Mouse (Mus musculus): ENCODE results near the gene Zfp36l1.

Gene Zfp36l1

DNA sequence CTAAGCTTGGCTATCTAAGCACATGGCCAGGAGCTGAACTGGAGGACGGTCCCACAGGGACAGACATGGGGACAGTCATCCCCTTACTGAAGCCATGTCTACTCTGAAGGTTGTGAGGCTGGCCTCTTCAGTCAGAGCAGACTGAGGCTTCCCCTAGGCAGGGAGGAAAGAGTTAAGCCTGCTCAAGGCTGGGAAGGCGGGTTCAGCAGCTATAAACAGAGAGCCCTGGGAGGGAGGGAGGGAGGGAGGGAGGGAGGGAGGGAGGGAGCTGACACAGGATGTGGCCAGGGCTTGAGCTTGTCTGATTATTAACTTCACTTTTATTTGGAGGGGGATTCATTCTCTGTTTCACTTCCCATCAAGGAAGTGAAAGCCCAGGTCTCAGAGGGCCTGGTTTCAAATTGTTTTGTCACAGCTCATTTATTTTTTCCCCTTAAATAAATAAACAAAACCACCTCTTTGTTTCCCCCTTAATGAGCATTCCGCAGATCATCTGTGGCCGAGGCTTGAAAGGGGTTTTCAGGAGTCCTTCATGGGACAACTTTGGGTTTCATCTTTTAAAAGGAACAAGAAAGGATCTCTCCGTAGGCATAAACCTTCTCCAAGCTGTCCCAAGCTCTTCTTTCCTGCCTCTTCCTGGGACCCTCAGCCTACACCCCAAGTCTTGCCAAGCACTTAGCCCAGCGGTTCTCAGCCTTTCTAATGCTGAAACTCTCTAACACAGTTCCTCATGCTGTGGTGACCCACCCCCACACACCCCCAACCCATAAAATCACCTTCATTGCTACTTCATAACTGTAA is 17.9 kb upstream of the Zfp36l1 start:
- DNase-seq = no peak

- DNase-seq = peak; percentile 54
These were observed 16.7 kb upstream of the Zfp36l1 start for GRCm38 (mm10) chr12:80129531-80129930.

- no peak for DNase-seq
These were observed 14.5 kb upstream of the Zfp36l1 start for GRCm38 (mm10) chr12:80127191-80127762.

DNA sequence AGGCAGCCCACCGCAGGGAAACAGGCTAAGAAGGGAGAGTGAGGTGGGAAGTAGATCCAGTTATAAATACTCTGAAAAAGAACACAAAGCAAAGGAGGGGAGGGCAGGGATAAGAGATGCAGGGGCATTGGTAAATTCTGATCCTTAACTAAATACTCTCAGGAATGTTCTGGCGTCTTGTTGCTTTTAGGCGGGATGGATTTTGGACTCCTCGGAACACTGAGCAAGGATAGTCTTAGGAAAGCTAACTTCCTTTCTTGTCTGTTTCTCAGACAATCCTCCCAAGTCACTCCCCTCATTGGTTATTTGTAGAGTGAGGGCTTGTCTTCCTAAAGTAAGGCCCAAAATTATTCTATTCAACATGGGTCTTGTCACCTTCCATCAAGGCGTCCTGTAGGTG is 12.5 kb upstream of the Zfp36l1 start:
- DNase-seq = no peak

DNA sequence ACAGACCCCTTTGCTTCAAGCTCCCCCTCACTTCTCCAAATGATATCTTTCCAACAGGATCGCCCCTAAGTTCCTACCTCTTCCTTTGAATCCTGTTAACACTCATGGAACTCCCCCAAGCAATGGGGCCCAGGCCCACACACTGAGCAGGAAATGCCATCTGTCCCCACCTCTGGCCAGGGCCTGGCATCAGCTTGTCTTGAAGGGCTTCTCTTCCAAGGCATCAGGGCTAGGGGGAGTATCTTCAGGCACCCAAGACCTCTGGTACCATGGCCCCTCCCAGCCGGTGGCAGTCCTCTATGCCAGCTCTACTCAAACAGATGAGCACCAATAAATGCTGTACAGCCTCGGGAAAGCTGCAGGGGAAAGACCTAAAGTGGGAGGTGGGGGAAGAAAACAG is 11.9 kb upstream of the Zfp36l1 start:
- DNase-seq = no peak

- DNase-seq = no peak
These were observed 11.4 kb upstream of the Zfp36l1 start for GRCm38 (mm10) chr12:80124211-80124610.

DNA sequence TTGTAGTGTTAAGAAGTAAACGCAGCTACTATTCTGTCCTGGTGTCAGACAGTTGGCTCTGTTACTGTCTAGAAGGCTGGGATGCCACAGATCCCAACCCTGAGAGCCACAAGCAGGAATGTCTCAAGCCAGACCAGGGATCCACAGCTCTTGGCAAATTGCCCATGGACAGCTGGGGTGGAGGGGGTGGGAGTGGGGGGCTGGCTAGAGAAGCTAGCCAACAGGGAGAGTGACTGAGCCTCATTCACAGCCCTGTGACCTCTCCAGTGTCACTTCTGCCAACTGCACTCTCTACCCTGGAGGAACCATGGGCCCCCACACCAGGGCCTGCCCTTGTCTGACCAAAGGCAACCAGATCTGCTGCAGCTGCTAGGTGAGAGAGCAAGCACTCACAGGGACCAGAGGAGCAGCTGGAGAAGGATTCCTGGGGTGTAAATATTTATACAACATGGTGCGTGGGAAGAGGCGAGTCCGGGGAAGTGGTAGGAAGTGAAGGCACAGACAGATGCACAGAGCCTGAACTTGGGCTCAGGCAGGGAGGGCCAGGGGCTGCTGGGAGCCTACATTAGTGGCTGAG is 10.5 kb upstream of the Zfp36l1 start:
- DNase-seq = peak; percentile 59 to 72

DNA sequence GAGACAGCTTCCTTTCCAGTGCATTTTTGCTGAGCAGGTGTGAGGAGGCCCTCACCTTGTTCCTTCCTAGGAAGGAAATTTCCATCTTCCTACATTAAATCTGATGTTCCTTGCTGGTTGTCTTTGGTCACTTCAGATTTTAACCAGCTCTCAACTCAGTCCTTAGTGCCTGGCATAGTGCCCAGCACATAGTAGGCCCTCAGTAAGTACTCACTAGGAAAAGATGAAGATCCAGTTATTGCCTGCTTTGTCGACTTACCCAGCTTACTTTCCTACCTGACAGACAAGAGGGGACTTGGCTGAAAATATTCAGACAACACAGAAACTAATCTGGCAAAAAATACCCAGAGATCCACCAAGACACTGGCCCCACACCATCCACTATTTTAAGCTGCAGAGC is 8.6 kb upstream of the Zfp36l1 start:
- no peak for DNase-seq

DNA sequence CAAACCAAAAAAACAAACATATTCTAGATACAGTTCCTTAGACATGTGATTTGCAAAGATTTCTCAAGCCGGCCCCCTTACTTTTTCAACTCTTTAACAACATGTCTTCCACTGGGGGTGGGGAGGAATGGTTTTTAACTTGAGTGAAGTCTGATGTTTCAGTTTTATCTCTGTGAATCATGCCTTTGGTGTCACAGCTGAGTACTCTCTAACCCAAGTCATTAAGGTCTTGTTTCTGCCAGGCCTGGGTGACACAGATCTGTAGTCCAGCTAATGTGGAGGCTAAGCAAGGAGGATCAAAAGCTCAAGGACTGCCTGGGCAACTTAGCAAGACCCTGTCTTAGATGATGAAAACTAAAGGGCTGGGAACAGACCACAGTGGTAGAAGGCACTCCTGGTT is 5.8 kb upstream of the Zfp36l1 start:
- no peak for DNase-seq

DNA sequence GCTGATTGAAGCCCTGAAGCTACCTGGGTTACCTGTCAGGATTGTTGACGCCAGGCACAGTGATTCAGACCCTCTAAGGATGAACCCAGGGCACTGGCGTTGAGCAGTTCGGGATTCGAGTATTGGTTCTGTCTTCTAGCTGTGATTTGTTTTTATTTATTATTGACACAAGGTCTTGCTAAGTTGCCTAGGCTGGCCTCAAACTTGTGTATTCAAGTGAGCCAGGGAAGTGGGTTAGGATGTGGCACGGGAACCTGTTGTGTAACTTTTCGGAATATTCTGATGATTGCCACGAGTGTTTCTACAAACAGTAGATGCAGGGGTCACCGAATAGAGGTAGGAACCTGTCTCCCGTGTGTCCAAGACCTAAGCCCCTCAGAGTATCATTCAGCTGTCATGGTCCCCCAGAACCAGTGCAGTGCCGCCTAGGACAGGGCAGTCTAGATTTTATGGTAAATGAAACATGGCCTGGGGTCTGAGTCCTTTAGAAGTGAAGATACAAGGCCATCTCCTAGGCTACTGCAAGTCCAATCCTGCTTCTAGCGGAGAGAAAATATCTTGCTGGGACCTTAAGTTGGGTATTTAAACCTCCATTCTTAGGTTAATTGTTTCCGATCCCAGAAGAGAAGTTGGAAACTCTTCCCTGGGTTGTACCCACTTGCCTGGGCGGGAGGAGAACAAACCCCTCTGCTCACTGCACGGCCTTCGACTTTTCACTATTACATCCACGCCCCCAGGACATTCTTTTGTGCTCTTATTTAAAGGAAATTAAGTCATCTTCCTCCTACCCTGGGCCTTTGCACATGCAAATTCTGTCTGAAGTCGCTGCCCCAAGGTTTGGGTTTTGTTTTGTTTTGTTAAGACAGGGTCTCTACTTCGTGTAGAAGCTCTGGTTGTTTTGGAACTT is 3.6 kb upstream of the Zfp36l1 start:
- DNase-seq = no peak

DNA sequence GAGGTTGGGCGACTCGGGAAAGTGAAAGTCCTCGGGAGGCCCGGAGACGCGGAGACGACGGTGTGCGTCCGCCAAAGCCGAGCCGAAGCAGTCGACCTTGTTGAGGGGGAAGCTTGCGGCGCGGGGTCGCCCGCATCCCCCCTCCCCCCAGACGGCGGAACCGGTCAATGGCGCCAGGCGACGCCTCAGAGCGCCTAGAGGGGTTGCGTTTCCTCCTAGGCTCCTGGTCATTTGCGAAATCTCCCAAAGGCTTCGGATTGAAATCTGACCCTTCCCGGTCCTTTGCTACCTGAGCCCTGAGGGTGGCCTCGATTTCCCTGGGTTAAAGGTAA is 3.0 kb upstream of the Zfp36l1 start:
- peak in 1 of 2 experiments; percentile 53 for DNase-seq

DNA sequence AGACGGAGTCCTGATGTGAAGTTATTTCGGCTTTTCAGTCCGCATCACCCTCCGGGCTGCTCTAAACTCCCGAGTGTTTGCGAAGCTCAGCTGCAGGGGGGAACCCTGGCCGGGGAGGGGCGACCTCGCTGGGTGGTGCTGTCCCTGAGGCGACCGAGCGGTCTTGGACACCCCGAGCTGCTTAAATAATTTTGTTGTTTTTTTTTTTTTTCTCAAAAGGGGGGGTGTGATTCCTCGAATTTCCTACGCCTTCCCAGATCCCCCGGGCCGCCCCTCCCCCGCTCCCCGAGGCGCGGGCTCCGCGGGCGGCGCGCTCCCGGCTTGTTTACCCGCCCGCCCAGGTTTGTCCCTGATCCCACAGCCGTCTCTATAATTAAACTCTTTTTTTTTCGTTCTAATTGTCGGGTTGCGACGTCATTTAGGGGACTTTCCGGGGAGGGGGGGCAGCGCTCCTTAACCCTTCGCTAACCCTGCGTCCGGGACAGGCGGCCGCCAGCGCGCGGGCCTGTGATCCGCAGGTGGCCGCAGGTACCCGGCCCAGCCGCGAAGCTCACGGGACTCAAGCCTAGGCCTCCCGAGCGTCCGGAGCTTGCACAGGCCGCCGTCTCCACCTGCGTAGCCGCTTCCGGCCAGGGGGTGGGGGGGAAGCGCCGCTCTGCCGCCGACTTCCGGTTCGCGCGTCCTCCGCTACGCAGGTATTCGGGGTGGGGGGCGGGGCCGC is 2.5 kb upstream of the Zfp36l1 start:
- DNase-seq = peak; percentile 87 to 91

- no peak for DNase-seq
These were observed 2.0 kb upstream of the Zfp36l1 start for GRCm38 (mm10) chr12:80114892-80115141.

- peak; percentile 92 to 94 for DNase-seq
These were observed 1.4 kb upstream of the Zfp36l1 start for GRCm38 (mm10) chr12:80114031-80114891.

DNA sequence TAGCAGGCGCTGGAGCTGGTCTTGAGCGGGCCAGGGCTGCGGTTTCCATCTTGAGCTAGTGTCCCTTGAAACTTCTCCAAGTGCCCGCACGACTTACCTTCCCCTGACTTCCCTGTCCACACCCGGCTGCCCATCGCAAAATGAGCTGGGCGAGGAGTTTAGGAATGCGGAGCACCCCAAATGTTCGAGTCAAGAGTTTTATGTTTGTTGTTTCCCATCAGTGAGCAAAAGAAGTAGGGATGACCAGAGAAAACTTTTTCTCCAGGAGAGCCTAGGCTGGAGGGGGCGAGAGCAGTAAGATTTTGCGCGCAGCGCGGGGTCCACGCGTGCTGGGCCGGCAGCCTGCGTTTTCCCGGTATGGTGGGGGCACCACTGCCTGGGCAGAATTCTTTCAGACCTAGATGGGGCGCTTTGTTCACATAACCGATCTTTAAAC is 791 bp upstream of the Zfp36l1 start:
- peak; percentile 62 to 73 for DNase-seq

DNA sequence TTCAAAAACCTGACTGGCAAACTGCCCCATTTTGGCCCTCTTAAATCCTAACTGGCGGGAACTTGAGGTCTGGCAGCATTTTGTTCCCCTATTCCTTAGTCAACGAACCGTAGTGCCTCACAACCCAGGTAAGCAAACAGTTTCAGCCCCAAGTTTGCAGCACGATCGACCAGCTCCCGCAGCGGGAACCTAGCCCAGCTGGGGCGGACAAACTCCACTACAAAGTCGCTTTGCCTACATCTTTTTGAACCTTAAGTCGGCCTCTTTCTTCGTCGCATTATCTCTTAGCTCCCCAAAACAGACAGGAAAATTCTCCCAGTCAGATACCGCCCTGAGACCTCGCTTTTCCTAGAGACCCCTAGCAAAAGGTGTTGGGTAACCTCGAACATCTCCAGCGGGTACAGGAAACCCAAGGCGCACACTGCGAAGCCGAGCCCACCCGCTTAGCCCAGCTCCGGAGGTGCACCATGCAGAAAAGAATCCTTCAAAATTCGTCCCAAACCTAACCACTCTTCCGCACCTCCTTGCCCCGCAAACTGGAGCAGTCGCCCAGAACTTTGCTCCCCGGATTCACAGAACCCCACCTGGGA is 647 bp downstream of the Zfp36l1 start:
- DNase-seq = no peak

DNA sequence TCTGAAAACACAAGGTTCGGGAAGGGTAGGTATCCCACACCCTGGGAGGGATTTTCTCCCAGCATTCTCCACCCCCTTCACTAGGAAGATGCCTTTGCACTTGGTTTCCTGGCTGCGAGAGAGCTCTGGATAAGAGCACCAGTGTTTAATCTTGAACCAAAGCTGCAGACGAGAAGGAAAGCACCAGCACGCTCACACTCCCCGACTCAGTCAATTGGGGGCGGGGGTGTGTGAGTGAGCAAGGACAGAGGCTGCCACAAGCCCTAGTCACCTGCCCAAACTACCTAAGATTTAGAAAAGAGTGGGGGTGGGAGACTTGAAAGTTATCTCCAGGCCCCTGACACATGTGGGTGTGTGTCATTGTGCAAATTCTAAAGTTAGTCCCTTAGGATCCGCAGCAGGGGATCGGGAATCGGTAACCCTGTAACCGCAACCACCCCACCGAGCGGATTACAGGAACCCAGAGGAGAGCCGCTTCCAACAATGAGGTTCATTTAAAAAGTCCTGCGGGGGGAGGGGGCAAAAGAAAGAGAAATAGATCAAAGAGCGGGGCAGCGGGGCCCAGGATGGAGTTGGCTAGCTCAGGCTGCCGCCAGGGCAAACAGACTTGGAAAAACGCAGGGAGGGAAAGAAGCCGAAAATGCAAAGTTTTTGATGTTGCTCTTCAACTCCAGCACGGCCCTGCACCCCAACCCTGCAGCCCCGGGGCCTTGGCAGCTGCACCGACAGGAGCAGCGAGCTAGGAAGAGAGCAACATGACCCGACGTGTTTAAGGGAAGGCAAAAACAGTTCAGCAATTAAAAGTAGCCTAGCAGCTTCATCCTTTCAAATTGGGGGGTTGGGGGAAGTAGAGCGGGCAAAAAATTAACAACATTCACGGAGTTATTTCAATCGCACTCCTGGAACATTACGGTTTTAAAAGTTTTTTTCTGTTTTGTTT is 1.4 kb downstream of the Zfp36l1 start:
- DNase-seq = peak; percentile 46 to 53

DNA sequence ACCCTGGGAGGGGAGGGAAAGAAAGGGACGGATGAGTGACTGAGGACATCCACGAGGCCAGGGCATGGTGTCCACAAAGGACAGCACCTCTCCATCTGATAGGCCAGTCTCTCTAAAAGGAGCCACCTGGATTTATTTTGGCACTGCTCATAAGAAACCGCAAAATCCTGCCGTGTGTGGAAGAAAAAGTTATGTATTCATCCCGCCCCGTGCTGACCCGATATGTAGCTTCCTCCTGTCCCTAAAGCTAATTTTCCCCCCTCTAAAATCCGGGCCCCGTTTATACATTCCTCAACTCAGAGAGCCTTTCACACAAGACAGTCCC is 2.3 kb downstream of the Zfp36l1 start:
- DNase-seq = no peak

DNA sequence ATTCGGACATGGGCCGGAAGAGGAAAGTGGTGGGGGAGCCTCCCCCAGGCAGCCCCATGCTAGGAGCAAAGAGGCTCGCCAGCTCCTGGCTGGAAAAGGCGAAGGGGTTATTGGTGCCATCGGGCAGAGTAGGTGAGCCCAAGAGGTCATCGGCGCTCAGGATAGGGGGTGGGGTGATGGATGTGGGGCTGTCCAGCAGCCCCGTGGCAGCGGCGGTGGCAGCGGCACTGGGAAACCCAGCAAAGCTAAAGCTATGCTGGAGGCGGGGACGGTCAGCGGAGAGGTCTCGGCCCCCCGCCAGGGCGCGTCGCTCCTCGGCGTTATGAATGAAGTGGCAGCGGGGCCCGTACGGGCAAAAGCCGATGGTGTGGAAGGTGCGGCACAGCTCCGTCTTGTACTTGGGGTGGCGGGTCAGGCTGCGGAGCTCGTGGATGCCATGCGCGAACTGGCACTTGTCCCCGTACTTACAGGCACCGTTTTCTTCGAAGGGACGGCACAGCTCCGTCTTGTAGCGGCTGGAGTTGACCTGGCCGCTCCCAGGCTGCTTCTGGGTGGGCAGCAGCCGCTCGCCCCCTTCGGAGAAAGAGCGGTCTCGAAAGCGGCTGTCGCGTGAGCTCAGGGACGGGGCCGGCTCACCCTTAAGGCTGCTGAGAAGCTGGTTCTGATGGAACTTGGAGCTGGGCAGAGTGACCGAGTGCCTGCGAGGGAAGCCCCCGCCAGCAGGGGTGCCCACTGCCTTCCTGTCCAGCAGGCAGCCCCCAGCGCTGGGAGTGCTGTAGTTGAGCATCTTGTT is 2.9 kb downstream of the Zfp36l1 start:
- peak in 1 of 2 experiments; percentile 44 for DNase-seq

Data from lung, adult 18-20 months (tissue).